Mouse (Mus musculus) neural tube, embryonic 15.5 days (tissue): Measurements from ENCODE around the gene Izumo1r. TPM values are rescaled to one million over a fixed set of nuclear protein-coding genes. Genes with fewer than 3 reads are reported as not detected.
A peak's percentile ranks its signal among the peaks of the same experiment; 100 is the strongest.

Source experiments
- ATAC-seq: fragments of 200-750 bp; cut with Nextera tagmentation; 2 replicates; pipeline ENCODE4 v1.8.0; 2017; ENCODE audit warnings: mild to moderate bottlenecking, moderate TSS enrichment, moderate library complexity; ENCODE audit not compliant: low FRiP score
- H3K27ac ChIP-seq: fragments of 300-500 bp; sonication (generic); replicated peaks from 2 replicates; pipeline ENCODE4 v1.5.1; 2015; ENCODE audit warnings: mild to moderate bottlenecking, inconsistent platforms
- H3K27me3 ChIP-seq: fragments of 300-500 bp; sonication (generic); replicated peaks from 2 replicates; pipeline ENCODE4 v1.6.1; 2015; ENCODE audit warnings: inconsistent platforms
- H3K36me3 ChIP-seq: fragments of 300-500 bp; sonication (generic); 2 replicates; pipeline ENCODE4 v1.6.1; 2015; ENCODE audit warnings: inconsistent platforms
- H3K4me1 ChIP-seq: fragments of 300-500 bp; sonication (generic); 2 replicates; pipeline ENCODE4 v1.6.1; 2015; ENCODE audit warnings: inconsistent platforms
- H3K4me2 ChIP-seq: fragments of 300-500 bp; sonication (generic); 2 replicates; pipeline ENCODE4 v1.6.1; 2015; ENCODE audit warnings: inconsistent platforms, mild to moderate bottlenecking, moderate library complexity
- H3K4me3 ChIP-seq: fragments of 300-500 bp; sonication (generic); replicated peaks from 2 replicates; pipeline ENCODE4 v1.5.1; 2015; ENCODE audit warnings: mild to moderate bottlenecking, inconsistent platforms
- H3K9ac ChIP-seq: fragments of 300-500 bp; sonication (generic); replicated peaks from 2 replicates; pipeline ENCODE4 v1.6.1; 2015; ENCODE audit warnings: mild to moderate bottlenecking, inconsistent platforms
- H3K9me3 ChIP-seq: fragments of 300-500 bp; sonication (generic); replicated peaks from 2 replicates; pipeline ENCODE4 v1.6.1; 2016; ENCODE audit warnings: inconsistent platforms
- WGBS: fragments of 180-500 bp; shearing (Covaris S2); methylation state at CpG from one replicate; pipeline ENCODE4 v1.1.7; 2015; ENCODE audit warnings: mixed read lengths; 5-methylcytosine and 5-hydroxymethylcytosine counted together
- polyA plus RNA-seq: library from polyadenylated mRNA; unstranded; fragments of >200 nt; fragmentation: Nextera tagmentation; extraction: Ambion mirVana; gene quantifications from 2 replicates; pipeline ENCODE4 v1.2.1, GENCODE M21; 2015

The Izumo1r gene
- polyA plus RNA-seq, 1 experiment from 2014 or later = not detected

DNA sequence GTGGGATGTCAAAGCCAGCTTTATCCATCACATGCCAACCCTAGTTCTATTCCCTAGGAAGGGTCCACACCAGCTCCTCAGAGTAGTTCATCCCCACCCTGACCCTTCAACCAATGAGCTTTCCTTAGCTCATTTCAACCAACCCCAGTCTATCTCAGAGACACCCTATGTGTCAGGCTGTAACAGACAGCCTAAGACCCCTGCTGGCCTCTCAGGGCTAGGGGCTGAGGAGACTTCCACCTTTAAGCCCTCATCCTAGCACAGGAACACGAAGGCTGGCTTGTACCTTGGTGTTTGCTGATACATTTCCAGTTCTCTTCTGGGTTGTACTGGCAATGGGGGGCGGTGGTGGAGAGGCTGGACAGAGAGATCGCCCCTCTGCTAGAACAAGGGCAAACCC, 743 bp downstream of the Izumo1r start:
- H3K4me1 ChIP-seq = peaks cover 6% of the 10 kb centered on the region; the same call in 1 of the 2 replicates
- 0 out of 2 replicates have a peak, but pooled peaks cover 3% of the 10 kb centered on the region for H3K27me3 ChIP-seq
- no peaks in the 10 kb centered on the region for H3K36me3 ChIP-seq
- no peak for ATAC-seq
- WGBS = 87% methylated on average over 3 of the region's 3 CpGs
- H3K27ac ChIP-seq = no peak overlapping the region
- no peaks in the 10 kb centered on the region for H3K9me3 ChIP-seq
- H3K4me2 ChIP-seq = no peak overlapping the region
- H3K9ac ChIP-seq = no peak overlapping the region
- H3K4me3 ChIP-seq = no peak overlapping the region

DNA sequence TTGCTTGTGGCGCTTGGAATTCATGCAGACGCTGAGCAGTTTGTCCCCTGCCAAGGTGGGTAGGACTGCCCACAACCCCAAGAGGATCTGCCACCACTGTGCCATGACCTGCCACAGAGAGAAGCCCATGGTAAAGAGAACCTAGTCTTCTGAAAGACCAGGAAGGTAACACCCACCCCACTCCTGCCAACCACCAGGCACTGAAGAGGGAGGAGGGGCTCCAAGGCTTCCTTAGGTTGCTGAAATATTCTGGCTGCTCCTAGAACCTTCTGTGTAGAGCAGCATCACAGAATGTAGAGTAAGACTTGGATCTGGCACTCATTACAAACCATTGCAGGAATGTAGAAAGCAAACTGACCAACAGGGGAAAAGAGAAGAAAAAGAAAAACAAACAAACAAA, 1.3 kb downstream of the Izumo1r start:
- Histone ChIP-seq H3K36me3 (no peaks in the 10 kb centered on the region), H3K4me2 (no peak overlapping the region), H3K4me3 (no peak overlapping the region), H3K9ac (no peak overlapping the region), H3K27me3 (0 out of 2 replicates have a peak, but pooled peaks cover 3% of the 10 kb centered on the region), H3K27ac (no peak overlapping the region), H3K4me1 (peaks cover 6% of the 10 kb centered on the region; the same call in 1 of the 2 replicates), H3K9me3 (no peaks in the 10 kb centered on the region)
- no peak for ATAC-seq
- 94% methylated on average over 2 of the region's 2 CpGs for WGBS

- H3K9me3 ChIP-seq = no peaks in the 10 kb centered on the region
- 0 out of 2 replicates have a peak, but pooled peaks cover 2% of the 10 kb centered on the region for H3K27me3 ChIP-seq
- no peak for ATAC-seq
- no peak overlapping the region for H3K27ac ChIP-seq
- 85% methylated on average over 7 of the region's 7 CpGs for WGBS
- H3K4me3 ChIP-seq = no peak overlapping the region
- no peak overlapping the region for H3K4me2 ChIP-seq
- H3K4me1 ChIP-seq = peaks cover 13% of the 10 kb centered on the region
- no peaks in the 10 kb centered on the region for H3K36me3 ChIP-seq
- no peak overlapping the region for H3K9ac ChIP-seq
These were observed 2.0 kb downstream of the Izumo1r start for GRCm38 (mm10) chr9:14901757-14902156.

GRCm38 (mm10) chr9:14897102-14897501, 6.6 kb downstream of the Izumo1r start:
- no peaks in the 10 kb centered on the region for H3K9me3 ChIP-seq
- 69% methylated on average over 3 of the region's 3 CpGs for WGBS
- no peak overlapping the region for H3K4me3 ChIP-seq
- H3K9ac ChIP-seq = no peak overlapping the region
- H3K36me3 ChIP-seq = no peaks in the 10 kb centered on the region
- no peak overlapping the region for H3K4me2 ChIP-seq
- H3K27me3 ChIP-seq = no peaks in the 10 kb centered on the region
- peaks cover 15% of the 10 kb centered on the region for H3K4me1 ChIP-seq
- ATAC-seq = no peak
- no peak overlapping the region for H3K27ac ChIP-seq

DNA sequence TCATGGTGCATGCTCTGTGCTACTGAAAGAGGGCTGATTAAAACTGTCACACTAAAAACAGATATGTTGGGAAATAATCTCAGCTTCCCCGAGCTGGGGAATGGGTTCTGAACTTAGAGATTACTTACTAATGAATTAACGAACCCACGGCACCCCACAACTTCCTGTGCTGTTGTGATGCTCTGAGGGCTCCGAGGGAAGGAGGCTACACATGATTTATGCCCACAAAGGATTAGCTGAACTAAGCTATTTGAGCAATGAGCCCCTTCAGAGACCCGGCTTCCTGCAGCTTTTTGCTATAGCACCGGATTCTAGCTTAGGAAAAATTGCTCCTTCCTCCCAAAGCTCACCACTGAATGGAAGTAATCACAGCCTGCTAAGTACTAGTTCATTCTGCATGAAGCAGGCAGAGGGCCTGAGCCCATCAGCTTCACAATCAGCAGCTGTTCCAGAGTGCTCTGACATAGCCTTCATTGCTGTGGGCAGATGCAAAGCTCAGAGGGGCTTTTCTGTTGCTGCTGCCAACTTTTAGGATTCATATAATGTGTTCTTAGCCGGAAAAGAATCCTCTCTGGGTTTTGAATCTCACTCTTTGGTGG, 8.4 kb downstream of the Izumo1r start:
- Histone ChIP-seq H3K27ac (peak overlapping the region; percentile 41), H3K4me3 (no peak overlapping the region), H3K9ac (no peak overlapping the region), H3K4me2 (no peak overlapping the region), H3K36me3 (no peaks in the 10 kb centered on the region), H3K27me3 (no peaks in the 10 kb centered on the region), H3K9me3 (no peaks in the 10 kb centered on the region), H3K4me1 (peaks cover 15% of the 10 kb centered on the region)
- 53% methylated on average over 7 of the region's 7 CpGs for WGBS
- peak; percentile 72 for ATAC-seq

DNA sequence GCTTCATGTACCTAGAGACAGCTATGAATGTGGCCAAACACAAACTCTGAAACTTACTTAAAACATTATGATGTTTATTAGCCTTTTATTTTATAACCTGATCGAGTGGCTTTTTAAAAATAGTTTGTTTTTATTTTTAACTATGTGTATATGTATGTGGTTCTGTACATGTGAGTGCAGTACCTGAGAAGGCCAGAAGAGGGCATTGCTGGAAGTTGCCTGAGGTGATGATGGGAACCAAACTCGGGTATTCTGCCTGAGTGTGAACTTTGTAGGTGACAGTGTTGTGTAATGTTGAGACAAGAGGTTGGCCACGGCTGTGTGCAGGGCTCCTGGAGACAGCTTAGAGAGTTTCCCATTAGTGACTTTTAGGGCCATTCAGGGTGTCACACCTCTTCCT, 9.1 kb downstream of the Izumo1r start:
- no peak for ATAC-seq
- no peak overlapping the region for H3K9ac ChIP-seq
- H3K27me3 ChIP-seq = no peaks in the 10 kb centered on the region
- H3K4me1 ChIP-seq = peaks cover 15% of the 10 kb centered on the region
- no peak overlapping the region for H3K4me3 ChIP-seq
- H3K36me3 ChIP-seq = no peaks in the 10 kb centered on the region
- peak overlapping the region; percentile 41; the same call in 1 of the 2 replicates for H3K27ac ChIP-seq
- H3K4me2 ChIP-seq = no peak overlapping the region
- H3K9me3 ChIP-seq = no peaks in the 10 kb centered on the region
- WGBS = 90% methylated on average over 3 of the region's 3 CpGs

DNA sequence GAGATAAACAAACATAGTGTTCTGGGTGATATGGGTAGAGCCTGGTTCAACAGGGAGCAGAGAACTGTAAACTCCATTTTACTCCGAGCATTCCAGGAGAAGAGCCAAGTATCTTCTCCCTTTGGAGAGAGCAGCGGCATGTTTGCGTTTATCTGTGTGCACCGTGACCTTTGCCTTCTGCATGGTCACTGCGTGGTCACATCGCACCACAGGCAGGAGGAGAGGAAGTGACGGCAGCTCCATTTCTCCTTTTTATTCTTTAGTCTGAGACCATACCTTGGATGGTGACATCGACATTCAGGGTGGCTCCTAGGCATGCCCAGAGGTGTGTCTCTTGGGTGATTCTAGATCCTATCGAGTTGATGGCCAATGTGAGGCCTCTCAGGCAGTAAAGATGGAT, 10.4 kb downstream of the Izumo1r start:
- WGBS = 90% methylated on average over 9 of the region's 9 CpGs
- Histone ChIP-seq H3K4me2 (no peak overlapping the region), H3K36me3 (no peaks in the 10 kb centered on the region), H3K9ac (no peak overlapping the region), H3K4me3 (no peak overlapping the region), H3K4me1 (peaks cover 15% of the 10 kb centered on the region), H3K9me3 (no peaks in the 10 kb centered on the region), H3K27me3 (no peaks in the 10 kb centered on the region), H3K27ac (no peak overlapping the region)
- no peak for ATAC-seq

DNA sequence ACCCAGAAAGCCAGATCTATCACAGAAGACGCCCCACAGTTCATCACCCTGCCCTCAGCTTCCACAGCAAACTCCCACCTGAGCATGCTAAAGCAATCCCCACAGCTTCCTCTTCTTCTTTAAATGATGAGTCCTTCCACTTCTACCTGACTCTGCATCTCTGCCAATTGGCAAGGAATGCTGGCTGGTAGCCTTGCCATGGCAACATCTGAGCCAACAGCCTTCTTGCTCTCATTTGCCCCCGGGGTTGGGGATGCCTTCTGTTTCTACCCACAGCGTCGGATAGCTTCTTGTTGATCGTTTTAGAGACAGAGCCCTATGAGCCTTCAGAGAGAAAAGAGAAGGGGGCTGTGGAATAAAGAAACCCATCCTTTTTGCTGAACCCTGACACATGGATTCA, 11.9 kb downstream of the Izumo1r start:
- 66% methylated on average over 5 of the region's 5 CpGs for WGBS
- no peak overlapping the region for H3K9ac ChIP-seq
- H3K36me3 ChIP-seq = no peaks in the 10 kb centered on the region
- H3K27ac ChIP-seq = no peak overlapping the region
- H3K4me3 ChIP-seq = no peak overlapping the region
- no peaks in the 10 kb centered on the region for H3K9me3 ChIP-seq
- ATAC-seq = no peak
- H3K4me2 ChIP-seq = no peak overlapping the region
- H3K4me1 ChIP-seq = peaks cover 9% of the 10 kb centered on the region
- H3K27me3 ChIP-seq = no peaks in the 10 kb centered on the region

GRCm38 (mm10) chr9:14890699-14891098, 13.1 kb downstream of the Izumo1r start:
- H3K9me3 ChIP-seq = no peaks in the 10 kb centered on the region
- no peak overlapping the region for H3K9ac ChIP-seq
- peaks cover 4% of the 10 kb centered on the region for H3K4me1 ChIP-seq
- 41% methylated on average over 3 of the region's 3 CpGs for WGBS
- no peaks in the 10 kb centered on the region for H3K36me3 ChIP-seq
- no peak overlapping the region for H3K27ac ChIP-seq
- no peak overlapping the region for H3K4me3 ChIP-seq
- no peak overlapping the region for H3K4me2 ChIP-seq
- no peaks in the 10 kb centered on the region for H3K27me3 ChIP-seq
- ATAC-seq = no peak

GRCm38 (mm10) chr9:14888671-14889070, 15.1 kb downstream of the Izumo1r start:
- no peaks in the 10 kb centered on the region for H3K27me3 ChIP-seq
- H3K36me3 ChIP-seq = no peaks in the 10 kb centered on the region
- H3K9me3 ChIP-seq = no peaks in the 10 kb centered on the region
- H3K9ac ChIP-seq = no peak overlapping the region
- no peak overlapping the region for H3K27ac ChIP-seq
- WGBS = 60% methylated on average over 6 of the region's 6 CpGs
- H3K4me2 ChIP-seq = no peak overlapping the region
- H3K4me1 ChIP-seq = no peaks in the 10 kb centered on the region
- peak; percentile 45; the same call in 1 of the 2 replicates for ATAC-seq
- H3K4me3 ChIP-seq = no peak overlapping the region

- ATAC-seq = no peak
- no peak overlapping the region for H3K4me2 ChIP-seq
- no peak overlapping the region for H3K9ac ChIP-seq
- H3K27ac ChIP-seq = no peak overlapping the region
- no peaks in the 10 kb centered on the region for H3K9me3 ChIP-seq
- H3K36me3 ChIP-seq = no peaks in the 10 kb centered on the region
- 91% methylated on average over 6 of the region's 6 CpGs for WGBS
- no peak overlapping the region for H3K4me3 ChIP-seq
- H3K4me1 ChIP-seq = no peaks in the 10 kb centered on the region
- no peaks in the 10 kb centered on the region for H3K27me3 ChIP-seq
These were observed 15.9 kb downstream of the Izumo1r start for GRCm38 (mm10) chr9:14887787-14888382.

DNA sequence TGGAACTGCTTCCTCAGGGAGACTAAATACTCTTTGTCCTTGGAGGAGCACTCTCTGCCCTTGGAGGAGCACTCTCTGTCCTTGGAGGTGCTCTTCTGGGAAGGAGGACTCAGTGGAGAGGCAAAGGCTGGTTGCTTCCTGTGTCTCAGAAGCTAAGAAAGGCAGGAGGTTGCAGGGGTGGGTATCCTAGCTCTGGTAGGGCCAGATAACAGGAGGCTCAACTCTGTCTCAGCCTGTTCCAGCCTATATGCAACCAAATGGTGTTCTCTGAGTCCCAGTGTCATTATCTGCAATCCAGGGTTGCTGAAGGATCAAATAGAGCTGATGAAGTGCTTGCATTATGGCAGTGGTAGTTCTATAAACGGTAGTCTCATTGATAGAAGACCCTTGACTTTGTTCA, 17.8 kb downstream of the Izumo1r start:
- H3K27me3 ChIP-seq = no peaks in the 10 kb centered on the region
- H3K4me1 ChIP-seq = no peaks in the 10 kb centered on the region
- no peak for ATAC-seq
- no peak overlapping the region for H3K27ac ChIP-seq
- no peaks in the 10 kb centered on the region for H3K9me3 ChIP-seq
- 82% methylated on average over 1 of the region's 1 CpGs for WGBS
- no peak overlapping the region for H3K4me2 ChIP-seq
- H3K9ac ChIP-seq = no peak overlapping the region
- H3K4me3 ChIP-seq = no peak overlapping the region
- H3K36me3 ChIP-seq = no peaks in the 10 kb centered on the region
